Mouse (Mus musculus): ENCODE measurements around the gene Ntn5.
"Not testable (repeated sequence)": the region's sequence is repeated elsewhere in the genome, so short reads cannot be mapped to it uniquely, and the experiment has no call there.

Gene Ntn5

GRCm38 (mm10) chr7:45683396-45684050 lies at the start of gene Ntn5:
Gene Ntn5 (plus strand): TSS chr7:45684022.
- DNase-seq (ENCODE audit: low spot score in 2 of 2), result no peak

GRCm38 (mm10) chr7:45634946-45635681 lies 48.7 kb upstream of the Ntn5 start:
- DNase-seq (ENCODE audit: low spot score in 2 of 2), result no peak

GRCm38 (mm10) chr7:45635711-45636688 lies 47.8 kb upstream of the Ntn5 start:
- no peak for DNase-seq (ENCODE audit: low spot score in 2 of 2)

GRCm38 (mm10) chr7:45637710-45638109 lies 46.1 kb upstream of the Ntn5 start:
- DNase-seq (ENCODE audit: low spot score in 2 of 2), result no peak

GRCm38 (mm10) chr7:45638623-45639401 lies 45.0 kb upstream of the Ntn5 start:
- DNase-seq (ENCODE audit: low spot score in 2 of 2), result peak; percentile 79 to 92

- DNase-seq (ENCODE audit: low spot score in 2 of 2), result no peak
These were observed 44.2 kb upstream of the Ntn5 start, which contains the start of gene Mamstr for GRCm38 (mm10) chr7:45639561-45640027. Gene Mamstr (plus strand): TSS chr7:45639977.

- DNase-seq (ENCODE audit: low spot score in 2 of 2), result no peak
These were observed 43.4 kb upstream of the Ntn5 start for GRCm38 (mm10) chr7:45640191-45640957.

- no peak for DNase-seq (ENCODE audit: low spot score in 2 of 2)
These were observed 42.3 kb upstream of the Ntn5 start for GRCm38 (mm10) chr7:45641391-45642040.

- DNase-seq (ENCODE audit: low spot score in 2 of 2), result no peak
These were observed 41.7 kb upstream of the Ntn5 start for GRCm38 (mm10) chr7:45642083-45642482.

- no peak for DNase-seq (ENCODE audit: low spot score in 2 of 2)
These were observed 41.1 kb upstream of the Ntn5 start for GRCm38 (mm10) chr7:45642503-45643255.

- DNase-seq (ENCODE audit: low spot score in 2 of 2), result peak; percentile 71 to 89
These were observed 40.2 kb upstream of the Ntn5 start for GRCm38 (mm10) chr7:45643441-45644178.

- DNase-seq (ENCODE audit: low spot score in 2 of 2), result no peak
These were observed 39.6 kb upstream of the Ntn5 start for GRCm38 (mm10) chr7:45644183-45644582.

GRCm38 (mm10) chr7:45644872-45645590 lies 38.8 kb upstream of the Ntn5 start:
- no peak for DNase-seq (ENCODE audit: low spot score in 2 of 2)

GRCm38 (mm10) chr7:45645591-45645971 lies 38.2 kb upstream of the Ntn5 start:
- no peak for DNase-seq (ENCODE audit: low spot score in 2 of 2)

GRCm38 (mm10) chr7:45646671-45647070 lies 37.2 kb upstream of the Ntn5 start:
- no peak for DNase-seq (ENCODE audit: low spot score in 2 of 2)

- no peak for DNase-seq (ENCODE audit: low spot score in 2 of 2)
These were observed 34.5 kb upstream of the Ntn5 start for GRCm38 (mm10) chr7:45649351-45649750.

GRCm38 (mm10) chr7:45650484-45650883 lies 33.3 kb upstream of the Ntn5 start:
- not testable (repeated sequence) for DNase-seq (ENCODE audit: low spot score in 2 of 2)

Measured in urinary bladder, postnatal 36 days (tissue).